18 mouse cellular contexts compared by ENCODE assay signal in genomic region chr4:25664196-25664595, GRCm38 (mm10).
DNase-seq lines count a peak whose midpoint lies in the region; ATAC-seq lines count a peak whose summit lies in the region.
"Had no signal": no experiment of that assay in that cellular context is flagged by ENCODE, and none has a peak within 500 bp of the region (broad histone marks: within the 10 kb centered on the region; RNA-seq: fewer than 3 reads in every experiment).

No protein-coding gene starts in this region.

- DNase-seq in cerebellum, adult 11-12 months: no peak
- peak; percentile 19 to 41 for DNase-seq in cerebellum, postnatal 14 days
- DNase-seq in cerebellum, postnatal 36 days: no peak
- DNase-seq in brain, adult 2 months (ENCODE audit: low read depth, low spot score): peak; percentile 64
- peak; percentile 24 to 65 for DNase-seq in layer of hippocampus, postnatal 14 days (ENCODE audit: low spot score in 2 of 2)
- DNase-seq in spleen, postnatal 4 days (ENCODE audit: low spot score in 2 of 2): no peak
- DNase-seq: adrenal gland, adult 8-10 months; B cell, adult 2 months; forebrain, postnatal 0 days; gastrocnemius, postnatal 36 days; heart, adult 11 months; heart, postnatal 36 days had no signal

- peak; percentile 42; the same call in 1 of the 2 replicates for ATAC-seq in cerebellum, adult (ENCODE audit: insufficient number of reproducible peaks, low FRiP score, low TSS enrichment)
- ATAC-seq: CD4-positive, CD25-positive, alpha-beta regulatory T cell, adult 4 months; forebrain, embryonic 13.5 days; forebrain, postnatal 0 days; hindbrain, embryonic 16.5 days; inflammation-experienced regulatory T-cells, adult 6 months; intestine, postnatal 0 days had no signal

Comparison
In these comparisons a context has a peak if more than half of its experiments do, and no peak if none do; other contexts are left out.
1. DNase-seq: peak in cerebellum, postnatal 14 days (2 of 2), brain, adult 2 months (single experiment) and layer of hippocampus, postnatal 14 days (2 of 2); none in cerebellum, adult 11-12 months (single experiment), cerebellum, postnatal 36 days (0 of 2) and spleen, postnatal 4 days (0 of 2).